Mouse (Mus musculus) bone marrow, adult 2 months (tissue): ENCODE data around the gene Gm20517.

Experiments used
- CTCF ChIP-seq: fragments of 200-500 bp; IDR thresholded peaks from 2 replicates; pipeline ENCODE4 v1.5.1; 2011; ENCODE audit warnings: low read length, control low read depth; ENCODE audit not compliant: control insufficient read depth, insufficient read depth
- POLR2A ChIP-seq: fragments of 200-500 bp; IDR thresholded peaks from 2 replicates; pipeline ENCODE4 v1.6.1; 2011; ENCODE audit warnings: low read depth, mild to moderate bottlenecking, control low read depth, low read length, borderline replicate concordance; ENCODE audit not compliant: control insufficient read depth

DNA sequence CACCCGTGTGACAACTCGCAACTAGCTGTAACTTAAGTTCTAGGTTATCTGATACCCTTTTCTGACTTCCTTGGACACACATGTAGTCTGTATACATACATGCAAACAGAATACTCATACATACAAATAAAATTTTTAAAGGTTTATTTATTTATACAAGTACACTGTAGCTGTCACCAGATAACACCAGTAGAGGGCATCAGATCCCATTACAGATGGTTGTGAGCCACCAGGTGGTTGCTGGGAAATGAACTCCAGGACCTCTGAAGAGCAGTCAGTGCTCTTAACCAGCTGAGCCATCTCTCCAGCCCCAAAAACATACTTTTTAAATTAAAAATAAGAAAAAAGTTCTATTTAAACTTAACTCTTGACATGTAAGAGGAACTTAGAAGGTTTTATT is 31.6 kb downstream of the Gm20517 start:
- TF ChIP-seq POLR2A (no peak), CTCF (no peak)
